Mouse (Mus musculus) gastrocnemius, postnatal 25 days (tissue): ENCODE results near the gene Crot. TPM values are rescaled to one million over a fixed set of nuclear protein-coding genes. Genes with fewer than 3 reads are reported as not detected.
"Not testable (repeated sequence)": the region's sequence is repeated elsewhere in the genome, so short reads cannot be mapped to it uniquely, and the experiment has no call there.

Source experiments
- DNase-seq: peaks from one replicate; pipeline ENCODE4 v3.0.0; 2022
- long read RNA-seq, 2 experiments: library from polyadenylated mRNA; stranded (forward); transcript quantifications; one replicate each; pipeline ENCODE4 v2.0.0; 2021
- total RNA-seq, 2 experiments: library from RNA; stranded (reverse); gene quantifications; 1 replicate in 1 of 2; 2 replicates in 1 of 2; pipeline ENCODE4 v1.2.3; 2021

Gene Crot
- total RNA-seq, result 10 to 100 TPM; 22.6 to 24.4 TPM
- long read RNA-seq, experiment 1, transcript Crot-201 (18 exons, 2,996 nt), result major isoform, 6 of 45 reads
- long read RNA-seq, experiment 1, partial matches to known transcripts, result 3 of 45 reads
- long read RNA-seq, experiment 1, other reads (novel, unspliced or antisense), result 36 of 45 reads
- long read RNA-seq, experiment 2, transcript Crot-201 (18 exons, 2,996 nt), result major isoform, 25 of 52 reads
- long read RNA-seq, experiment 2, partial matches to known transcripts, result 1 of 52 reads
- long read RNA-seq, experiment 2, other reads (novel, unspliced or antisense), result 26 of 52 reads

- peak; percentile 93 for DNase-seq
Measured at GRCm38 (mm10) chr5:8996686-8997512, at the start of gene Crot. Gene Crot (minus strand): TSS chr5:8997324.

GRCm38 (mm10) chr5:9045904-9046303 lies 48.8 kb upstream of the Crot start:
- no peak for DNase-seq

- no peak for DNase-seq
Measured at GRCm38 (mm10) chr5:9044821-9045220, 47.7 kb upstream of the Crot start.

GRCm38 (mm10) chr5:9043582-9044267 lies 46.6 kb upstream of the Crot start:
- no peak for DNase-seq

GRCm38 (mm10) chr5:9042721-9043416 lies 45.7 kb upstream of the Crot start:
- no peak for DNase-seq

- no peak for DNase-seq
Measured at GRCm38 (mm10) chr5:9040665-9041215, 43.6 kb upstream of the Crot start.

- DNase-seq, result no peak
Measured at GRCm38 (mm10) chr5:9039978-9040377, 42.9 kb upstream of the Crot start.

- DNase-seq, result no peak
Measured at GRCm38 (mm10) chr5:9037292-9037691, 40.2 kb upstream of the Crot start.

- DNase-seq, result no peak
Measured at GRCm38 (mm10) chr5:9035457-9035856, 38.3 kb upstream of the Crot start.

GRCm38 (mm10) chr5:9034535-9034934 lies 37.4 kb upstream of the Crot start:
- DNase-seq, result no peak

GRCm38 (mm10) chr5:9033843-9034242 lies 36.7 kb upstream of the Crot start:
- no peak for DNase-seq

GRCm38 (mm10) chr5:9032641-9033040 lies 35.5 kb upstream of the Crot start:
- no peak for DNase-seq

GRCm38 (mm10) chr5:9032101-9032590 lies 35.0 kb upstream of the Crot start:
- no peak for DNase-seq

GRCm38 (mm10) chr5:9028266-9028841 lies 31.2 kb upstream of the Crot start:
- no peak for DNase-seq

- peak; percentile 11 for DNase-seq
Measured at GRCm38 (mm10) chr5:9015352-9015751, 18.2 kb upstream of the Crot start.

- DNase-seq, result no peak
Measured at GRCm38 (mm10) chr5:9014774-9015173, 17.6 kb upstream of the Crot start.

GRCm38 (mm10) chr5:9011374-9011773 lies 14.2 kb upstream of the Crot start:
- no peak for DNase-seq

GRCm38 (mm10) chr5:9010166-9010565 lies 13.0 kb upstream of the Crot start:
- DNase-seq, result no peak

- not testable (repeated sequence) for DNase-seq
Measured at GRCm38 (mm10) chr5:9006585-9006984, 9.5 kb upstream of the Crot start.

- not testable (repeated sequence) for DNase-seq
Measured at GRCm38 (mm10) chr5:9000006-9000405, 2.9 kb upstream of the Crot start.

GRCm38 (mm10) chr5:8999108-8999507 lies 2.0 kb upstream of the Crot start:
- DNase-seq, result no peak
